Mouse (Mus musculus) hindbrain, postnatal 0 days (tissue): ENCODE results near the gene Tgif1. TPM values are rescaled to one million over a fixed set of nuclear protein-coding genes. Genes with fewer than 3 reads are reported as not detected.
A peak's percentile ranks its signal among the peaks of the same experiment; 100 is the strongest.

Experiments used
- ATAC-seq: fragments of 200-750 bp; cut with Nextera tagmentation; 2 replicates; pipeline ENCODE4 v1.8.0; 2017; ENCODE audit warnings: mild to moderate bottlenecking, moderate TSS enrichment, moderate library complexity
- DNase-seq: peaks from one replicate; pipeline ENCODE4 v3.0.0-alpha.2; 2015; ENCODE audit warnings: low spot score
- H3K27ac ChIP-seq: fragments of 300-500 bp; sonication (generic); 2 replicates; pipeline ENCODE4 v1.5.1; 2014; ENCODE audit warnings: mild to moderate bottlenecking
- H3K27me3 ChIP-seq: fragments of 300-500 bp; sonication (generic); 2 replicates; pipeline ENCODE4 v1.6.1; 2014; ENCODE audit warnings: low read length, mixed read lengths; ENCODE audit not compliant: insufficient read depth
- H3K36me3 ChIP-seq: fragments of 300-500 bp; sonication (generic); 2 replicates; pipeline ENCODE4 v1.6.1; 2014; ENCODE audit warnings: low read length, mixed read lengths; ENCODE audit not compliant: insufficient read depth
- H3K4me1 ChIP-seq: fragments of 300-500 bp; sonication (generic); 2 replicates; pipeline ENCODE4 v1.6.1; 2014; ENCODE audit warnings: antibody characterized with exemption, low read length, mixed read lengths; ENCODE audit not compliant: insufficient read depth
- H3K4me2 ChIP-seq: fragments of 300-500 bp; sonication (generic); 2 replicates; pipeline ENCODE4 v1.6.1; 2014; ENCODE audit warnings: low read depth, mild to moderate bottlenecking, low read length, moderate library complexity, mixed read lengths
- H3K4me3 ChIP-seq: fragments of 300-500 bp; sonication (generic); 2 replicates; pipeline ENCODE4 v1.5.1; 2014; ENCODE audit warnings: low read length
- H3K9ac ChIP-seq: fragments of 300-500 bp; sonication (generic); replicated peaks from 2 replicates; pipeline ENCODE4 v1.6.1; 2014; ENCODE audit warnings: mild to moderate bottlenecking, low read length, moderate library complexity, mixed read lengths
- H3K9me3 ChIP-seq: fragments of 300-500 bp; sonication (generic); 2 replicates; pipeline ENCODE4 v1.6.1; 2016; ENCODE audit warnings: low read length, mixed read lengths
- CTCF ChIP-seq: IDR thresholded peaks from 2 replicates; pipeline ENCODE4 v1.5.1; 2016; ENCODE audit warnings: antibody characterized with exemption, control low read depth, low read depth
- WGBS: fragments of 180-500 bp; shearing (Covaris S2); extraction: QIAGEN DNeasy Blood & Tissue Kit; methylation state at CpG from one replicate; pipeline ENCODE4 v1.1.7; 2014; 5-methylcytosine and 5-hydroxymethylcytosine counted together
- polyA plus RNA-seq: library from polyadenylated mRNA; unstranded; fragments of >200 nt; fragmentation: Nextera tagmentation; extraction: Ambion mirVana; gene quantifications from 2 replicates; pipeline ENCODE4 v1.2.1, GENCODE M21; 2015
- total RNA-seq: library from RNA; depleted of rRNA; stranded (reverse); fragments of >200 nt; gene quantifications from 2 replicates; pipeline ENCODE4 v1.2.3, GENCODE M21; 2014

Tgif1 gene
- total and polyA plus RNA-seq, 2 experiments from 2014 or later, result 8.4 to 12.6 TPM

DNA sequence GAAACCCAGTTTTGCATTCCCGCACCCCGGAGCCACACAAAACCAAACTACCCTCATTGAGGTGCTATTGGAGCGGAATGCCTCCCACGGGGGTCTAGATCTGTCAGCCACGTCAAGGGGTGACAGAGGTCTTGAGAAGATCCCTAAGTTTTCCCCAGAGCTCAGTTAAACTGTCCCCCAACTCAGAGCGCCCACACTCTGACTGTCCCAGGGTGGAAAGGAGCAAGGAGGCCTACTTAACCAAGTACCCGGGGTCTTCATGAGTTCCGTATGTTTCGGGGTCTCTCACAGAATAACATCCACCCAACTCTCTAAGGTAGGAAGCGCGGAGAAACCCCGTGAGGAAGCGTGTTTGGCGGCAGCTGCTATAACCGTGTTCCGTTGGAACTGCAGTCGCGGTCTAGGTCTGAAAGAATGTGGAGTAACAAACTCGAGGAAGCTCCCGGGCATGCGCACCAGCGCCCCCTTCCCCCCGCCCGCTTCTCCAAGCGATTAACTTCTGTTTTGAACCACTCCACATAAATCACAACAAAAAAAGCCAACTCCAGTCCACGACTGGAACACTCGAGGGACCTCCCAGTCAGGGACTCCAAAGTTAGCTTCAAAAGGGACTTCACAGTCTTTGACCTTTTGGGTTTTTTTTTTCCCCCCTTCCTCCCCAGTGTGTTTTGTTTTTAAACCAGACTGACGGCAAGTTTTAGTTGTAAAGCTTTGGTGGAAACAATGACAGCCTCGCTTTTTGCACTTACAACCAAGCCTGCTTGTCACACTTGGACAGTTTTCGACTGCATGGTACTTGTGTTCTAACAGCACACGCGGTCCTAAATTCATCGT is 3.7 kb downstream of the Tgif1 start:
- peak; percentile 36; the same call in 1 of the 2 replicates for TF ChIP-seq CTCF
- Histone ChIP-seq H3K4me2 (peak overlapping the region; percentile 99), H3K27ac (peak overlapping the region; percentile 82), H3K9ac (peak overlapping the region; percentile 57), H3K9me3 (no peaks in the 10 kb centered on the region), H3K4me1 (peaks cover 8% of the 10 kb centered on the region; the same call in 1 of the 2 replicates), H3K27me3 (no peaks in the 10 kb centered on the region; the same call in 1 of the 2 replicates), H3K36me3 (no peaks in the 10 kb centered on the region), H3K4me3 (peak overlapping the region; percentile 67)
- WGBS, result under 1% methylated on average over 33 of the region's 33 CpGs
- no peak for ATAC-seq
- peak; percentile 82 for DNase-seq

DNA sequence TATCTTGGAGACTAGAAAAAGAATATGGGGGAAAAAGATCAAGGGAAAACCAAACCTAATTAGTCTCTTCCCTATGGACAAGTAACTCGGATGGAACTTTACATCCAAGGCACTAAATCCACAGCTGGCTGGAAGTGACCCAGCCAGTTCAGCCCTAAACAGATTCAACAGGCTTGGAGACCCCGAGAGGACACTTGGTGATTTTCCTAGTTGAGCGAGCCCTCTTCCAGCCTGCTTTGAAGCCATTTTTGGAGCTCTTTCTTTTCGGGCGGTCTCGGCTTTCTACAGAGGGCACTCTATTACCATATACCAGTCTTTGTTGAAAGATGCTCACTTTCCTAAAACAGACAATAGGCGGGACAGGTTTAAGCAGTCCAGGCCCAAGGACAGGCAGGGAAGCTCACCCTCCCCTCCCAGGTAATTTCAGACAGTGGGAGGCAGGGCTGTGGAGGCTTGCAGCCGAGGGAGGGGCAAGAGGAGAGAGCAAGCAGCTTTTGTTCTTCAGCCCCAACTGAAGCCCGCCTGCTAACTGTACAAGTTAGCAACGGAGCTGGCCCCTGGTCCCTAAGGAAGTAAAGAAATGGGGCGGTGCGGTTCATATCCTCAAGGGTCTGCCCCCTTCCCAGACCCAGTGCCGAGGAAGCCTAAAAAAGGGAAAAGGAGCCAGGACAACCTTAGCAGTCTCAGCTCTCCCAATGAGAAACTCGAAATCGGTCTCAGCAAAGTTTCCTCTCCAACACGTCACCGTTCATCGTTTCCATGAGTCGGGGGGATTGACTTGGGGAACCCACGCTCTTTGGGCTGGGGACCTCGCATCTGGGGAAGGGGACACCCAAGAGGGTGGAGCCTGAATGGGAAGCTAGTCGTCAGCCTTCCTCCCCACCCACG is 4.6 kb downstream of the Tgif1 start:
- H3K4me3 ChIP-seq, result peak overlapping the region; percentile 67
- H3K36me3 ChIP-seq, result no peaks in the 10 kb centered on the region
- H3K9ac ChIP-seq, result peak overlapping the region; percentile 57
- TF ChIP-seq CTCF, result no peak
- peak overlapping the region; percentile 99 for H3K4me2 ChIP-seq
- H3K4me1 ChIP-seq, result peaks cover 8% of the 10 kb centered on the region; the same call in 1 of the 2 replicates
- WGBS, result under 1% methylated on average over 23 of the region's 23 CpGs
- H3K27ac ChIP-seq, result peak overlapping the region; percentile 82
- ATAC-seq, result no peak
- no peaks in the 10 kb centered on the region for H3K9me3 ChIP-seq
- no peaks in the 10 kb centered on the region; the same call in 1 of the 2 replicates for H3K27me3 ChIP-seq
- DNase-seq, result peak; percentile 33

DNA sequence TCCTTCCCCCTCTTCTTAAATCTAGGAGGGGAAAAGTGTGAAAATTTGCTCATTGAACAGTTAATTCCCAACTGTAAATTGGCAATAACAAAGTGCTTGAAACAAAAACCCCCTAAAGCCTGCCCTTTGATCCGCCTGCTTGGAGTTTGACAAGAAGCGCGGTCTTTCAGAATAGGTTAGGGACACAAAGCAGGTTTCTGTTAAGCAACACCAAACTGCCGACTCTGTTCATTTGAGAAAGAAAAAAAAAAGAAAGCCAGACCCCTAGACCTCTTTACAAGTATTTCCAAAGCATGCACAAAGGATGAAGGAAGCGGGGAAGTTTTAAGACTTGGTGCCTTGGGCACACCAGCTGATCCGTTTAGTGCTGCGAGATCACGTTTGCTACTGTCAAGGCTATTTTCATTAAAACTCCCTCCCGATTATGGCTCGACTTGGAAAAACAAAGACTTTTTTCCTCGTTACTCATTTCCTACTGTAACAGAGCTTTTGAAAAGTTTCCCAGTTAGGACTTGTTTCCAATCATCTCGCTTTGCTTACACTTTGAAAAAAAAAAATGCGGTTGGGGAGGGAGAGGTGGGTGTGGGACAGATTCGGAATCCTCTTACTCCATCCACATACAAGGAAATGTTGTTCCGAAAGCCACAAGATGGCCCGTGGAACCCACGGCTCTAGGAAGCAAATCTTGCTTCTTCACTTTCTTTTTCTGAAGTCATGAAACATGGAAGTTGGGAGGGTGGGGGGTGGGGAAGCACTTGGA is 5.4 kb downstream of the Tgif1 start:
- peak; percentile 18 for DNase-seq
- WGBS, result 2% methylated on average over 17 of the region's 17 CpGs
- Histone ChIP-seq H3K36me3 (no peaks in the 10 kb centered on the region), H3K9me3 (no peaks in the 10 kb centered on the region), H3K9ac (peak overlapping the region; percentile 57), H3K27me3 (no peaks in the 10 kb centered on the region; the same call in 1 of the 2 replicates), H3K4me1 (peaks cover 8% of the 10 kb centered on the region; the same call in 1 of the 2 replicates), H3K4me2 (peak overlapping the region; percentile 99), H3K4me3 (peak overlapping the region; percentile 67), H3K27ac (peak overlapping the region; percentile 82; the same call in 1 of the 2 replicates)
- ATAC-seq, result no peak
- TF ChIP-seq CTCF, result no peak

DNA sequence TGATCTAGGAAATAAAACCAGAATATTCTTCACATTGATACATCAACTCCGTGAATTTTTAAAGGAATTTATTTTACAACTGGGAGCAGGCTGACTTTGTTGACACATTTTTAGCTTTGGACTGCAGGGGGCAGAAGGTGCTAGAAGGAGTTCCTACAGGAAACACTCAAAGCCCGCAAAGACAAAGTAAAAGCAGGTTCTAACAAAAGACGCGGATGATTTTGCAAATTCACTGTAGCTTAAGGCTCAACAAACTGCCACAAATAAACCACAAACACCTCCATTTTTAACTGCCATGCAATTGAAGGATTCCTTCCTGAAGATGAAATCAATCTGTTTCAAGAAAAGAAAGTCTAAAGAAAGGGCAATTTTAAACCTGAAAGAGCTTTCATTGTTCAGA is 6.3 kb downstream of the Tgif1 start:
- H3K4me2 ChIP-seq, result peak overlapping the region; percentile 99
- H3K27ac ChIP-seq, result no peak overlapping the region
- H3K9me3 ChIP-seq, result no peaks in the 10 kb centered on the region
- peaks cover 8% of the 10 kb centered on the region; the same call in 1 of the 2 replicates for H3K4me1 ChIP-seq
- no peak overlapping the region for H3K4me3 ChIP-seq
- H3K36me3 ChIP-seq, result no peaks in the 10 kb centered on the region
- H3K27me3 ChIP-seq, result no peaks in the 10 kb centered on the region; the same call in 1 of the 2 replicates
- WGBS, result 4% methylated on average over 4 of the region's 4 CpGs
- H3K9ac ChIP-seq, result no peak overlapping the region
- DNase-seq (peak; percentile 74), ATAC-seq (no peak)
- TF ChIP-seq CTCF, result peak; percentile 63

DNA sequence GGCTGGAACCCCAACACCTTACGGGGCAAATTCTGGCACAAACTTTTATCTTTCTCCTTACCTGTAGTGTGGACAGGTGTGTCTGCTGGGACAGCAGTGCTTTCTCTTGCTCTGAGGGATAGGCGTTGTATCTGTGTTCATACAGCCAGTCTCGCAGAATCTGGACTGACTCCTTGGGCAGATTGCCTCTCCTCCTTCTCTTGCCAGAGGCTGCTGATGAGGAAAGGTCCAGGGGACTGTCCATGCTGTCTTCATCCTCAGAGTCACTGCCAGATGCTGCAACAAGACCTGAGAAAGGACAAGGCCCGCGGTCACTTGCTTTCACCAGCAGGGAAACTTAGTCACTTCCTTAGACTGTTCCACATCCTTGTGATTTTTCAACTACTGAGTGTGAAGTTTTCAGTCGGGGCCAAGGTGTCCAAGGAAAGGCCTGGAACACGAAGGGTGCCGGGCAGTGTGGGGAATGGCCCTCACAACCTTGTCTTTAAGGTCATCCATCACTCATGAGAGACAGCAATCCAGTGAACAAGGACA is 7.2 kb downstream of the Tgif1 start:
- Histone ChIP-seq H3K9ac (no peak overlapping the region), H3K27me3 (no peaks in the 10 kb centered on the region; the same call in 1 of the 2 replicates), H3K4me2 (no peak overlapping the region), H3K9me3 (no peaks in the 10 kb centered on the region), H3K36me3 (no peaks in the 10 kb centered on the region), H3K27ac (no peak overlapping the region), H3K4me1 (peaks cover 8% of the 10 kb centered on the region; the same call in 1 of the 2 replicates), H3K4me3 (no peak overlapping the region)
- 64% methylated on average over 8 of the region's 8 CpGs for WGBS
- ATAC-seq, result no peak
- no peak for TF ChIP-seq CTCF
- no peak for DNase-seq
